Mouse (Mus musculus): ENCODE results near the gene Xylb.

DNA sequence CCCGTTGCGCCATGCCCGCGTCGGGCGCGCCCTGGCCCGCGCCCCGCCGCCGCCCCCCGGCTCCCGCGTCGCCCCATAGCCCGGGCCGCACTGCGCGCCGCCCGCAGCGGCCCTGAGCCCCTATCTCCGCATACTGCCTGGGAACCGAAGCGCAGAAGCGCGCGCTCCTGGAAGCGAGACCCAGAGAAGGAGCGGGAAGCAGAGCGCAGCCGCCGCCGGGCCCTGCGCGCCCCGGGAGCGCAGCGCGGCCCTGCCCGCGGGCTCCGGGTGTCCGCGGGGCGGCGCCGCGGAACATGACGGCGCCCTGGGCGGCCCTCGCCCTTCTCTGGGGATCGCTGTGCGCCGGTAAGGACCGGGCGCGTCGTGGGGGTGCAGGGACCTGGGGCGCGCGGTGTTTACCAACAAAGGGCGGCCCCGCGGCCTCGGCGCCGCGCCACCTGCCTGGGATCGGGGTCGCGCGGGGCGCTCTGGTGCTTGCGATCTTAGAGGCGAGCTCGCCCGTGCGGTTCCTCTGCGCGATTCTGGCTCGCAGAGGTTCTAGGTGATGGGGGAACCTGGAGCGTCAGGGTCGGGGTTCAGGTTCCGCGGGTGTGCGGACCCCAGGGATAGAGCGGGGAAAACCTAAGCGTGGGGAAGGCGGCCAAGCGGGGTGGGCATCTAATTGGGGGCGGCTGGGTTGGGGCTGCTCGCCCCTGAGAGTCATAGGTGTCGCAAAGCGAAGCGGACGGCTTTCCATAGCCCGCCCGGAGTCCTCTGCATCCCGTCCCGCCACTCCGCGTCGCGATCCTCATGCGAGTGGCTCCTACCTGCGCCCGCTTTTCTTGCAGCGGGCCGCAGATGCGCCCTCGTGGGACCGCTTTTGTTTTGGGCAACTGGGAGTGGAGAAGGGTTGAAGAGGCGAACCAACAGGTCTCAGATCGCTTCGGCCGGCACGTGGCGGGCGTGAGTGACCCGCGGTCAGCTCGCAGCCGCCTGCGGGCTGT lies 45.4 kb downstream of the Xylb start:
- TF ChIP-seq CTCF (IDR thresholded peaks at IDR 0.05; ENCODE audit: extremely low read depth, insufficient read depth, low read length), result no peak
- TF ChIP-seq POLR2A (IDR thresholded peaks at IDR 0.05; ENCODE audit: extremely low read depth, insufficient read depth, low read length), result no peak
